Mouse (Mus musculus): ENCODE measurements around the gene Fam83c. TPM values are rescaled to one million over a fixed set of nuclear protein-coding genes. Genes with fewer than 3 reads are reported as not detected.
A peak's percentile ranks its signal among the peaks of the same experiment; 100 is the strongest.

Fam83c gene
- polyA plus RNA-seq, 1 experiment from 2014 or later = 0.31 TPM

- H3K36me3 ChIP-seq (ENCODE audit: control insufficient read depth, insufficient read depth) = no peaks in the 10 kb centered on the region
- 69% methylated on average over 5 of the region's 5 CpGs for WGBS
- no peaks in the 10 kb centered on the region for H3K27me3 ChIP-seq (replicated peaks; ENCODE audit: control insufficient read depth, insufficient read depth, low read length)
- H3K9ac ChIP-seq (ENCODE audit: low read depth, low read length) = no peak overlapping the region
- no peak overlapping the region for H3K4me2 ChIP-seq (replicated peaks; ENCODE audit: low read depth)
- no peak for TF ChIP-seq CTCF (IDR thresholded peaks at IDR 0.05; ENCODE audit: low read depth)
- H3K4me1 ChIP-seq (replicated peaks; ENCODE audit: control insufficient read depth, insufficient read depth, low read length) = peaks cover 15% of the 10 kb centered on the region
- no peak overlapping the region for H3K4me3 ChIP-seq (ENCODE audit: low read depth, low read length)
- no peak overlapping the region for H3K27ac ChIP-seq (ENCODE audit: low read depth, low read length)
- ATAC-seq = no peak
- no peaks in the 10 kb centered on the region for H3K9me3 ChIP-seq (ENCODE audit: control insufficient read depth)
Measured at GRCm38 (mm10) chr2:155806548-155806947, 28.1 kb downstream of the Fam83c start.

DNA sequence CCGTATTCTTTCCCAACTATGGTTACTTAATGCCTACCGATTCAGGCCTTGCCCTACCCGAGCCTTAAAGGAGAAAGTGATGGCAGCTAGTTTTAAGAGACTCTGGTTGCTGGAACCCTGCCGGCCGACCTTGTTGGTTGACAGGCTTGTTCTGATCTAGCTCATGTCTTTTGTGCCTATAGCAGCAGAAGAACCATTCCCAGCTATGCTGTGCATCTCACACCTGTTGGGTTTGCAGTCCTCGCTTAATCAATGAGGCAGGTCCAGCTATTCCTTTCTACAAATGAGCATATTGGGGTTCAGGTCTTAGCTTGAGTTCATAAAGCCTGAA, 28.8 kb downstream of the Fam83c start:
- Histone ChIP-seq H3K36me3 (ENCODE audit: control insufficient read depth, insufficient read depth) (no peaks in the 10 kb centered on the region), H3K27me3 (replicated peaks; ENCODE audit: control insufficient read depth, insufficient read depth, low read length) (no peaks in the 10 kb centered on the region), H3K27ac (ENCODE audit: low read depth, low read length) (no peak overlapping the region), H3K4me2 (replicated peaks; ENCODE audit: low read depth) (peak overlapping the region; percentile 17; the same call in 1 of the 2 replicates), H3K9ac (ENCODE audit: low read depth, low read length) (no peak overlapping the region), H3K4me3 (ENCODE audit: low read depth, low read length) (no peak overlapping the region), H3K4me1 (replicated peaks; ENCODE audit: control insufficient read depth, insufficient read depth, low read length) (peaks cover 15% of the 10 kb centered on the region), H3K9me3 (ENCODE audit: control insufficient read depth) (no peaks in the 10 kb centered on the region)
- ATAC-seq = no peak
- 54% methylated on average over 6 of the region's 6 CpGs for WGBS
- TF ChIP-seq CTCF (IDR thresholded peaks at IDR 0.05; ENCODE audit: low read depth) = no peak

- peak overlapping the region; percentile 17; the same call in 1 of the 2 replicates for H3K4me2 ChIP-seq (replicated peaks; ENCODE audit: low read depth)
- H3K4me1 ChIP-seq (replicated peaks; ENCODE audit: control insufficient read depth, insufficient read depth, low read length) = peaks cover 15% of the 10 kb centered on the region
- no peaks in the 10 kb centered on the region for H3K9me3 ChIP-seq (ENCODE audit: control insufficient read depth)
- peak; percentile 80 for ATAC-seq
- no peak for TF ChIP-seq CTCF (IDR thresholded peaks at IDR 0.05; ENCODE audit: low read depth)
- no peak overlapping the region for H3K9ac ChIP-seq (ENCODE audit: low read depth, low read length)
- H3K27me3 ChIP-seq (replicated peaks; ENCODE audit: control insufficient read depth, insufficient read depth, low read length) = no peaks in the 10 kb centered on the region
- no peaks in the 10 kb centered on the region for H3K36me3 ChIP-seq (ENCODE audit: control insufficient read depth, insufficient read depth)
- H3K27ac ChIP-seq (ENCODE audit: low read depth, low read length) = peak overlapping the region; percentile 78
- H3K4me3 ChIP-seq (ENCODE audit: low read depth, low read length) = no peak overlapping the region
- WGBS = 23% methylated on average over 6 of the region's 6 CpGs
Measured at GRCm38 (mm10) chr2:155805231-155805924, 29.3 kb downstream of the Fam83c start.

DNA sequence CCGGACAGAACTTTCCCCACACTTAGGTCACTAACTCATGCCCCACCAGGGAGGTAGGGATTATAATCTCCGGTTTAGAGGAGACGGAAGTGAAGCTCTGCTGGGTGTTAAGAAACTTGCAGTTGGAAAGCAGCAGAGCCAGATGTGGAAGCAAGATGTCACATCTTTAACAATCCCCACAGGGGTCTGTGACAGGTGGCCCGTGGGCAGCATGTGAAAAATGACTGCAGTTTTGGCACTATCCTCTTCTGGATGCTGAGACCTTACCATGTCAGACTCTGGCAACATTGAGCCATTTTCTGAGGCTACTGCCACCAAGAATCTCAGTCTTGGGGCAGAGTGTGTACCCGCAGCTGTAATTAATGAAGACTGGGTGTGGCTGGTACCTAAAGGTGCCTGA, 30.6 kb downstream of the Fam83c start:
- Histone ChIP-seq H3K27me3 (replicated peaks; ENCODE audit: control insufficient read depth, insufficient read depth, low read length) (no peaks in the 10 kb centered on the region), H3K4me1 (replicated peaks; ENCODE audit: control insufficient read depth, insufficient read depth, low read length) (peaks cover 15% of the 10 kb centered on the region), H3K9ac (ENCODE audit: low read depth, low read length) (no peak overlapping the region), H3K4me3 (ENCODE audit: low read depth, low read length) (no peak overlapping the region), H3K36me3 (ENCODE audit: control insufficient read depth, insufficient read depth) (no peaks in the 10 kb centered on the region), H3K9me3 (ENCODE audit: control insufficient read depth) (no peaks in the 10 kb centered on the region), H3K27ac (ENCODE audit: low read depth, low read length) (no peak overlapping the region), H3K4me2 (replicated peaks; ENCODE audit: low read depth) (no peak overlapping the region)
- ATAC-seq = no peak
- 57% methylated on average over 5 of the region's 5 CpGs for whole genome bisulfite sequencing
- no peak for TF ChIP-seq CTCF (IDR thresholded peaks at IDR 0.05; ENCODE audit: low read depth)

GRCm38 (mm10) chr2:155802761-155803160, 31.9 kb downstream of the Fam83c start:
- Histone ChIP-seq H3K36me3 (ENCODE audit: control insufficient read depth, insufficient read depth) (no peaks in the 10 kb centered on the region), H3K27me3 (replicated peaks; ENCODE audit: control insufficient read depth, insufficient read depth, low read length) (no peaks in the 10 kb centered on the region), H3K9ac (ENCODE audit: low read depth, low read length) (no peak overlapping the region), H3K4me1 (replicated peaks; ENCODE audit: control insufficient read depth, insufficient read depth, low read length) (peaks cover 15% of the 10 kb centered on the region), H3K4me2 (replicated peaks; ENCODE audit: low read depth) (no peak overlapping the region), H3K27ac (ENCODE audit: low read depth, low read length) (no peak overlapping the region), H3K9me3 (ENCODE audit: control insufficient read depth) (no peaks in the 10 kb centered on the region), H3K4me3 (ENCODE audit: low read depth, low read length) (no peak overlapping the region)
- no peak for ATAC-seq
- WGBS = 67% methylated on average over 3 of the region's 3 CpGs
- TF ChIP-seq CTCF (IDR thresholded peaks at IDR 0.05; ENCODE audit: low read depth) = peak; percentile 56

GRCm38 (mm10) chr2:155798613-155799012, 36.0 kb downstream of the Fam83c start:
- TF ChIP-seq CTCF (IDR thresholded peaks at IDR 0.05; ENCODE audit: low read depth) = no peak
- Histone ChIP-seq H3K4me1 (replicated peaks; ENCODE audit: control insufficient read depth, insufficient read depth, low read length) (no peaks in the 10 kb centered on the region), H3K4me2 (replicated peaks; ENCODE audit: low read depth) (no peak overlapping the region), H3K27ac (ENCODE audit: low read depth, low read length) (no peak overlapping the region), H3K36me3 (ENCODE audit: control insufficient read depth, insufficient read depth) (no peaks in the 10 kb centered on the region), H3K9me3 (ENCODE audit: control insufficient read depth) (no peaks in the 10 kb centered on the region), H3K9ac (ENCODE audit: low read depth, low read length) (no peak overlapping the region), H3K4me3 (ENCODE audit: low read depth, low read length) (no peak overlapping the region), H3K27me3 (replicated peaks; ENCODE audit: control insufficient read depth, insufficient read depth, low read length) (no peaks in the 10 kb centered on the region)
- no peak for ATAC-seq
- 56% methylated on average over 3 of the region's 3 CpGs for WGBS
